Mouse (Mus musculus): ENCODE measurements around the gene Hmgb1. TPM values are rescaled to one million over a fixed set of nuclear protein-coding genes. Genes with fewer than 3 reads are reported as not detected.
A peak's percentile ranks its signal among the peaks of the same experiment; 100 is the strongest.

The Hmgb1 gene
- polyA plus RNA-seq, 1 experiment from 2014 or later: 2,008 TPM

- Histone ChIP-seq H3K27me3 (ENCODE audit: insufficient read depth, low read length) (no peaks in the 10 kb centered on the region), H3K4me3 (ENCODE audit: low read depth, low read length) (no peak overlapping the region), H3K4me1 (ENCODE audit: insufficient read depth) (no peaks in the 10 kb centered on the region), H3K9me3 (ENCODE audit: low read depth, low read length) (no peaks in the 10 kb centered on the region), H3K4me2 (no peak overlapping the region), H3K36me3 (ENCODE audit: insufficient read depth) (no peaks in the 10 kb centered on the region), H3K9ac (no peak overlapping the region), H3K27ac (ENCODE audit: low read depth) (0 out of 2 replicates have a peak overlapping the region, but pooled peaks have one; percentile 18)
- no peak for TF ChIP-seq CTCF (IDR thresholded peaks at IDR 0.05; ENCODE audit: low read depth)
- no peak for ATAC-seq (ENCODE audit: insufficient read depth)
- no peak for DNase-seq
- 54% methylated on average over 7 of the region's 7 CpGs for WGBS
These were observed 19.4 kb downstream of the Hmgb1 start for GRCm38 (mm10) chr5:149164881-149165280.

DNA sequence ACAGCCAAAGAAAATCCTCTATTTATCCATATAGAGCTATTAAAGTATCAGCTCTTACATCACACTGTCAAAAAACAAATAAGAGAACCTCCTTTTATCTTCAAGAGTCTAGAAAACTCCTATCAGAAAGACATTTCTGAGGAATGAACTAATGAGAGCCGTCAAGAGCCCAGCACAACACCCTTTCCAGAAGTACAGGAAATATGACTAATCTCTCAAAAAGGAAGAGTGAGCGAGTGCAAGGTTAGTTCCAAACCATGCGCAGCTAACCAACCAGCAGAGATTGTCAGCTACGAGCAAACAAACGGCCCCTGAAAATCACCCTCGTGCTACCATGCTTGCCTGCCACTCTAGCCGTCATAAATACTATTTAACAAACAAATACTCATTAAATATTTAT lies 21.4 kb downstream of the Hmgb1 start:
- no peak for TF ChIP-seq CTCF (IDR thresholded peaks at IDR 0.05; ENCODE audit: low read depth)
- no peaks in the 10 kb centered on the region for H3K4me1 ChIP-seq (ENCODE audit: insufficient read depth)
- H3K27ac ChIP-seq (ENCODE audit: low read depth): no peak overlapping the region
- WGBS: 34% methylated on average over 7 of the region's 7 CpGs
- no peak overlapping the region for H3K4me2 ChIP-seq
- no peaks in the 10 kb centered on the region for H3K9me3 ChIP-seq (ENCODE audit: low read depth, low read length)
- no peak overlapping the region for H3K9ac ChIP-seq
- no peak for ATAC-seq (ENCODE audit: insufficient read depth)
- DNase-seq: peak; percentile 42
- no peaks in the 10 kb centered on the region for H3K36me3 ChIP-seq (ENCODE audit: insufficient read depth)
- H3K4me3 ChIP-seq (ENCODE audit: low read depth, low read length): no peak overlapping the region
- no peaks in the 10 kb centered on the region for H3K27me3 ChIP-seq (ENCODE audit: insufficient read depth, low read length)

- no peak for TF ChIP-seq CTCF (IDR thresholded peaks at IDR 0.05; ENCODE audit: low read depth)
- Histone ChIP-seq H3K4me3 (ENCODE audit: low read depth, low read length) (no peak overlapping the region), H3K4me1 (ENCODE audit: insufficient read depth) (no peaks in the 10 kb centered on the region), H3K4me2 (no peak overlapping the region), H3K27me3 (ENCODE audit: insufficient read depth, low read length) (no peaks in the 10 kb centered on the region), H3K27ac (ENCODE audit: low read depth) (no peak overlapping the region), H3K36me3 (ENCODE audit: insufficient read depth) (no peaks in the 10 kb centered on the region), H3K9me3 (ENCODE audit: low read depth, low read length) (no peaks in the 10 kb centered on the region), H3K9ac (no peak overlapping the region)
- DNase-seq (no peak), ATAC-seq (ENCODE audit: insufficient read depth) (no peak)
- 66% methylated on average over 4 of the region's 4 CpGs for WGBS
These were observed 23.8 kb downstream of the Hmgb1 start for GRCm38 (mm10) chr5:149160469-149160868.

GRCm38 (mm10) chr5:149159021-149159420 lies 25.3 kb downstream of the Hmgb1 start:
- no peak overlapping the region for H3K4me3 ChIP-seq (ENCODE audit: low read depth, low read length)
- H3K36me3 ChIP-seq (ENCODE audit: insufficient read depth): no peaks in the 10 kb centered on the region
- no peak overlapping the region for H3K4me2 ChIP-seq
- no peak for TF ChIP-seq CTCF (IDR thresholded peaks at IDR 0.05; ENCODE audit: low read depth)
- H3K27me3 ChIP-seq (ENCODE audit: insufficient read depth, low read length): no peaks in the 10 kb centered on the region
- no peak overlapping the region for H3K9ac ChIP-seq
- ATAC-seq (ENCODE audit: insufficient read depth) (no peak), DNase-seq (no peak)
- H3K4me1 ChIP-seq (ENCODE audit: insufficient read depth): no peaks in the 10 kb centered on the region
- H3K9me3 ChIP-seq (ENCODE audit: low read depth, low read length): no peaks in the 10 kb centered on the region
- 84% methylated on average over 6 of the region's 6 CpGs for WGBS
- H3K27ac ChIP-seq (ENCODE audit: low read depth): no peak overlapping the region

- no peak for TF ChIP-seq CTCF (IDR thresholded peaks at IDR 0.05; ENCODE audit: low read depth)
- no peak for ATAC-seq (ENCODE audit: insufficient read depth)
- Histone ChIP-seq H3K9me3 (ENCODE audit: low read depth, low read length) (no peaks in the 10 kb centered on the region), H3K4me1 (ENCODE audit: insufficient read depth) (peaks cover 3% of the 10 kb centered on the region; the same call in 1 of the 2 replicates), H3K36me3 (ENCODE audit: insufficient read depth) (no peaks in the 10 kb centered on the region), H3K27me3 (ENCODE audit: insufficient read depth, low read length) (no peaks in the 10 kb centered on the region), H3K4me2 (no peak overlapping the region), H3K4me3 (ENCODE audit: low read depth, low read length) (no peak overlapping the region), H3K27ac (ENCODE audit: low read depth) (no peak overlapping the region), H3K9ac (no peak overlapping the region)
- 83% methylated on average over 18 of the region's 18 CpGs for WGBS
- DNase-seq: no peak
These were observed 27.3 kb downstream of the Hmgb1 start for GRCm38 (mm10) chr5:149156886-149157563.

DNA sequence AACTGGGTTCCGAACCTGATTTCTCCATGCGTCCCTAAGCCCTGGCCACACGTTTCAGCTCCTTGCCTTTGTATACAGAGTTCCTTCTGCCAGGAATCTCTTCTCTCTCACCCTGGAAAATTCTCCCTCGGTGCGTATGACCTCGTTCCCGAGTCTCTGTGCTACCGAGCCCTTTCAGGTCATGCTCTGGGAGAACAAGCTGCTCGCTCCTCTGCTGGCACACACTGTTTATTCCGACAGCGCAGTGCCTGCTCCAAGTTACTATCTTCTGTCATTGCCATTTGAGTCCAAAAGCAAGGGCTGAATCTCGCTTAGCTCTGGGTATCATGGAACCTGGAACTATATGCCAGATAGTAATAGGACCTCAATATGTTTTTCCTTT lies 31.5 kb downstream of the Hmgb1 start:
- Histone ChIP-seq H3K4me1 (ENCODE audit: insufficient read depth) (peaks cover 8% of the 10 kb centered on the region; the same call in 1 of the 2 replicates), H3K9ac (peak overlapping the region; percentile 13; the same call in 1 of the 2 replicates), H3K36me3 (ENCODE audit: insufficient read depth) (no peaks in the 10 kb centered on the region), H3K9me3 (ENCODE audit: low read depth, low read length) (no peaks in the 10 kb centered on the region), H3K4me2 (peak overlapping the region; percentile 40), H3K4me3 (ENCODE audit: low read depth, low read length) (no peak overlapping the region), H3K27ac (ENCODE audit: low read depth) (peak overlapping the region; percentile 95), H3K27me3 (ENCODE audit: insufficient read depth, low read length) (no peaks in the 10 kb centered on the region)
- no peak for DNase-seq
- TF ChIP-seq CTCF (IDR thresholded peaks at IDR 0.05; ENCODE audit: low read depth): no peak
- ATAC-seq (ENCODE audit: insufficient read depth): peak; percentile 52
- WGBS: 34% methylated on average over 12 of the region's 12 CpGs

- ATAC-seq (ENCODE audit: insufficient read depth) (peak; percentile 94), DNase-seq (peak; percentile 97)
- Histone ChIP-seq H3K9ac (peak overlapping the region; percentile 13), H3K27ac (ENCODE audit: low read depth) (peak overlapping the region; percentile 95), H3K36me3 (ENCODE audit: insufficient read depth) (no peaks in the 10 kb centered on the region), H3K4me2 (peak overlapping the region; percentile 40), H3K9me3 (ENCODE audit: low read depth, low read length) (no peaks in the 10 kb centered on the region), H3K4me1 (ENCODE audit: insufficient read depth) (peaks cover 8% of the 10 kb centered on the region; the same call in 1 of the 2 replicates), H3K4me3 (ENCODE audit: low read depth, low read length) (no peak overlapping the region), H3K27me3 (ENCODE audit: insufficient read depth, low read length) (no peaks in the 10 kb centered on the region)
- no peak for TF ChIP-seq CTCF (IDR thresholded peaks at IDR 0.05; ENCODE audit: low read depth)
- 30% methylated on average over 13 of the region's 13 CpGs for WGBS
These were observed 32.1 kb downstream of the Hmgb1 start for GRCm38 (mm10) chr5:149152063-149152773.

Measured in lung, embryonic 14.5 days (tissue).